Mouse (Mus musculus): ENCODE data around the gene Agap3.

GRCm38 (mm10) chr5:24453283-24453984, 1.5 kb downstream of the Agap3 start:
- TF ChIP-seq CTCF (IDR thresholded peaks at IDR 0.05; ENCODE audit: extremely low read depth, insufficient read length, insufficient replicate concordance, low read depth, low read length) (no peak), POLR2A (IDR thresholded peaks at IDR 0.05; ENCODE audit: low read depth, low read length) (no peak)

All from small intestine, adult 2 months (tissue).